Mouse (Mus musculus) heart, postnatal 4 days (tissue): ENCODE measurements at regions not wholly inside any gene's neighbourhood (a gene's known extent, or its start where the extent isn't known, plus 50 kb on each side); places are given as distances from the start of the nearest gene placed in this dataset.

Experiments used
- DNase-seq: peaks from one replicate; pipeline ENCODE4 v3.0.0; 2021

DNA sequence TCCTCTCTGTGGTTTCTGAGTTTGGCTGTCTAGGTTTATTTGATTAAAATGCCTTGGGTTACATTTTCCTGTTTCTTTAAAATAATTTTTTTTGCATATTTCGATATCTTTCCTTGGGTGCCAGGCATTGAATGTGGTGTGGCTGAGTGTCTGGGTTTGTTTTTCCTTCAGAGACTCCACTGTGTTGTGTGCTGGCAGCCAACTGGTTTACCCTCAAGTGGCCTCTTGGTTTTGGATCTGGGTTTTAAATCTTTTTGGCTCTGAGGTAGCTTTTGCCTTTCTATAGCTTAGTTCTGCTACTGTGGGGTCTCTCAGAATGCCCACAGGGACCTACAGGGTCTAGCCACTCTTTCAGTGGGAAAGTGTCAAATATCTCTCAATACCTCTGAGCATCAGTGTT lies 399.2 kb downstream of the Rps24 start:
- DNase-seq: no peak

DNA sequence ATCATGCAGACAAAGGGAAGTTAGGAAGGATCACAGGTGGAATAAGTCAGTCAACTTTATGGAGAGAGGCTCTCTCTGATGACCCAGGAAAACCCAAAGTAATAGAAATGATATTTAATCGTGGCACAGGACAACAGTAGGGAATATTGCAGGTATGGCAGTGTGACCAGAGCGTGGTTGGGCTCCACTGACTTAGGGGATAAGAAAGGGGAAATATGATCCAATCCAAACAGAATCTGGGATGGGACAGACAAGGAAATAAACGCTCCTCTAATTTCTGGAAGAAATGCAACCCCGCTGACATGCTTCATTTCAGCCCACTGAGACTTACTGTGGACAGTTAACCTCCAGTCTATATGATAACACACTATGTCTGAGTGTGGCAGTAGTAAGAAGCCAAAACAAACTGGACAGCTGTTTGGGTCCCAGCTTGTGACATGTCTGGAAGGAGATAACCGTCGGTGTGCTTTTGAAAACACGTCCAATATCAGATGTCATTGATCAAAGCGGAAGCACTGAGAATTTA lies 400.0 kb downstream of the Rps24 start:
- DNase-seq: no peak

DNA sequence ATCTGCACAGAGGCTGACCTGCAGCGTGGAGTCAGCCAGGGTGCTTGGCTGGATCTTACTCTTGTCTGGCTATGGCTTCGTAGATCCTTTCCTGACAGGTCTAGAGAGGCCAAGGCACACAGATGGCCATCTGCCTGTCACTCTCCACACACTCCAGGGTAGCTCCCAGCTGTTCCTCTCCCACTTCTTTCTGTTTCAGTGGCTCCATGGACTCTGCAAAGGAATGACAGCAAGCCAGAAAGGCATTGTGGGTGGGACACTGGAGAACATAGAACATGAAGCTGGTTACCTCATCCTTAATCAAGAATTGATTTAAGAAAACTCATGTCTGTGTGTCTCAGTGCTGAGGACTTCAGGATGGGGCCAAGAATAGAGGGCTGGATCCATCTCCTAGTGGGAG lies 403.9 kb downstream of the Rps24 start:
- no peak for DNase-seq

DNA sequence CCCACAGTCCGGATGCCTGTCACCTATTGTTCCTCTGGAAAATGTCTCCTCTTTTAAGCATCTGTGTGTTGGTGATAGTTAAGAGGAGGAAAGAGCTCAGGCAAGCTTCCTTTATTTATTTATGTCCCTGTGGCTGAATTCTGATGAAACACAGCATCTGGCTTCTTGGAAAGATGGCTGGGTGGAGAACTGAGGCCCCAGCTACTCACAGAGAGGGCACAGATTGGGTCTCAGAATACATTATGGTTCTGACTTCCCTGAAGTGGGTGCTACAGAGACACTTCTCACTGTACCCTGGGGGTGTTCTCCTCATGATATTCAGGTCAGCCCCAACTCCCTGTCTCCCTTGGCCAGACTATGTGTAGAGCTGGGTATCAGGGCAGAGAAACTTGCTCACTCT lies 408.3 kb downstream of the Rps24 start:
- DNase-seq: no peak

DNA sequence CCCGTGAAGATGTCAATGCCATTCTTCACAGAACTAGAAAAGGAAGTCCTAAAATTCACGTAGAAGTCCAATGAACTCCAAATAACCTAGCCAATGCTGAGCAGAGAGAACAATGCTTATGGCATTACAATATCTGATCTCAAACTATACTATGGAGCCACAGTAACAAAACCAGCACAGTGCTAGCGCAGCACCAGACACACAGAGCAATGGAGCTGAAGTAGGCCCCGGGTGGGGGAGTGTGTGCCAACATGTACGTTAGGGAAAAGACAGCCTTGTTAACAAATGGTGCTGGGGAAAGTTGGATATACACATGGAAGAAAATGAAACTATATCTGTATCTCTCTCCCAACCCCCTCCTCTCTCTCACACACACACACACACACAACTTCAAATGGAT lies 409.8 kb downstream of the Rps24 start:
- no peak for DNase-seq

DNA sequence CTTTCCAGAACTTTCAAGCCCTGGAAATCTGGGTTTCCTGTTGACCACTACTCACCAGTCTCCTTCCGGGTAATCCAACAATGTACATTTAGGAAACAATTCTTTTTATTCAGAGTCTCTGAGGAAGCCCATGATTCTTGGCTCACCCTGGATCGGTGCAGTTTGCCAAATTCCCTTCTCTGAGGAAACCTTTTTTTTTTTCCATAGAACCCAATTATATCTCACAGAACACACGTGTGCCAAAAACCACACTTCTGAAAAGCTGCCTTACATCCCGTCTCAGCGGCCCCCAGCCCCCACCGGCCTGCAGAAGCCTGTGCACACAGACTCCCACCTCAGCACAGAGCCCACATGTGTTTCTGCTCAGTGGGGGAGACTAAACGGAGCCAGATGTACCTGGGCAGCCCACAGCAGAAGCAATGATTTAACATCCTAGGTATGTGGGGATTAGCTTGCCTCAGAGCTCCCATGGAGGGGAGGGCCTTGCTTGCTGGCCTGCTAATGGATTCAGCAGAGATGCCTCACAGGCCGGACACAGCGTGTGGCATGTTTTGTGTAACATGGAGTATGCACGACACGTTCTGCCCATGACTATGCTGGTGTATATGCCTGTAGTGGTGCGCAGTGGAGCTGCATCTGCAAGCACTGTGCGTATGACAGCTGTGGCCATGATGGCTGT lies 413.7 kb downstream of the Rps24 start:
- peak; percentile 48 for DNase-seq

DNA sequence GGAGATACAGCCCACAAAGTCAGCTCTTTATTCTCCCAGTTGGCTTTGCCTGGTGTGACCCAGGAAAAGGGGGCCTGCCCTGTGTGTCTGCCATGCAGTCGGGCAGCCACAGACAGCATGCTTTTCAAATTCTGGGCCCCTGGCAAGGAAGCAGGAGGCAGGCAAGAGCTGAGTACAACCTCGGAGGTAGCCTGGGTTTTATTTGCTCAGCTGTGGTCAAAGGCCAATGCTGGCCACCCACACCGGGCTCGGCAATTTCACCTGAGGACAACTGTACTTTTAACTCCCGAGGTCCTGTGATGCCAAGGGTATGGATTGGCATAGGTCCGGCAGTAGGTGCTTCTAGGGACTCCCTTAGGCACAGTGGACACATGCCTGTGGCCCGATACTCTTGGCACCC lies 414.8 kb downstream of the Rps24 start:
- no peak for DNase-seq

DNA sequence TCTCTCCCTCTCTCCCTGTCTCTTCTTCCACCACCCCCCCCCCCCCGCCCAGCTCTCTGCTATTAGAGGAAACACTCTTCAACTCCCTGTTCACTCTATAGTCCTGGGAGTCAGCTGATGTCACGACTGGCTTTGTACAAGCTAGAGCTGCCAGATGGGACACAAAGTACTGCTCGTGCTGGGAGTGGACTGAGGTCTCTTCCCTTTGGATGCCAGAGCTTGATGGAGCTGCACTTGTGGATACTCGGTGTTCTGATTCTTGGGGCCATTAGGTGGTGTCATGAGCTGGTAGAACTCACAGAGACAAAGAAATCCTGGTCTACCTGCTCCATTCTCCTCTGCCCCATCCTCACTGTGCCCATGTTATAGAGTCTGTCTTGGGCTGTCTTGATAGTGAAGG lies 415.9 kb downstream of the Rps24 start:
- peak; percentile 44 for DNase-seq

DNA sequence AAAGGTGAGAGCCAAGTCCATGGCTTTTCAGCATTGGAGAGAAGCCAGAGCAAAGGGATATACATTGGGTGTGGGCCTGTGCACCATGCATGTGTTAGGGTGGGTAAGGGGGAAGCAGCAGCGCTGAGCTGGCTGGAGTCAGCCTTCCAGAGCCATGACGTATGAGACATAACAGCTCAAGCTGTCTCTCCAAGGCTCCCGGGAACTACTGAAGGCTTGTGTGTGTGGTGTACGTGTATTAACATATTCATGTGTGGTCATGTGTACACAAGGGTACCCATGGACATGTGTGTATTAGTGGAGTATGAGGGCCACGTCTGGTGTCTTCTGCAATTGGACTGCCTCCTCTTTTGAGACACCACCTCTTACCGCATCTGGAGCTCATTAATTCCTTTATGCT lies 417.8 kb downstream of the Rps24 start:
- DNase-seq: no peak

DNA sequence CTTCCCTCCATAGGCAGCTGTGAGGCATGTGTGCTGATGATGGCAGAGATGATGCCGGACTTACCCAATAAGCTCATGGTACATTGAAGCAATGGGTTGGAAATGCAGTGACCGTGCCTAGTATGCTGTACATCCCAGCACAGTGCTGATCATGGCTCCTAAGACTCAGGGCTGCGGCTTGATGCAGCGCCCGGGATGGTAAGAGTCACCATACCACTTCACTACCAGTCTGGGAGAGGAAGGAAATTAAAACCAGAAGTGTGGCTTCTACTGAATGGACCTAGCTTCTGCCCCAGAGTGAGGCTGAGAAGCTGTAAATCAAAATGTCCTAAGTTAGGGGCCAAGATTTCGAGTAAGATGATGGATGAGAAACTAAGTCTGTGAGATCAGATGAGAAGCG lies 420.0 kb downstream of the Rps24 start:
- no peak for DNase-seq

DNA sequence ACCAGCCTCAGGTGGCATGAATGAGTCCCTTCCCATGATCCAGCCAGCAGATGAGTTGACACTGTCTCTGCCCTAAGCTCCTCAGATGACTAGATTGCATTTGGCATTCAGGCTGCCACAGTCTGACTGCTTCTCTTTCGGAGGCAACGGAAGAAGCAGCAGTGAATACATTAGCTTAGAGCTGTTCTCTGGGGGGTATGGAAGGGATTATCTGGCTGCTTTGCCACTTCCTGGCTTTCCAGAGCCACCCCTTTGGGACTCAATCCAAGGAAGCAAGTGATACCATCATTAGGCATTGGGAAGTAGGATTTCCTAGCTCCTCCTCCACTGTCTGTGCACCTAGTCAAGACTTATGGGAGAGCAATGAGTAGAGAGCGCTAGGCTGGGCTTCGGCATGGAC lies 421.5 kb downstream of the Rps24 start:
- DNase-seq: no peak

DNA sequence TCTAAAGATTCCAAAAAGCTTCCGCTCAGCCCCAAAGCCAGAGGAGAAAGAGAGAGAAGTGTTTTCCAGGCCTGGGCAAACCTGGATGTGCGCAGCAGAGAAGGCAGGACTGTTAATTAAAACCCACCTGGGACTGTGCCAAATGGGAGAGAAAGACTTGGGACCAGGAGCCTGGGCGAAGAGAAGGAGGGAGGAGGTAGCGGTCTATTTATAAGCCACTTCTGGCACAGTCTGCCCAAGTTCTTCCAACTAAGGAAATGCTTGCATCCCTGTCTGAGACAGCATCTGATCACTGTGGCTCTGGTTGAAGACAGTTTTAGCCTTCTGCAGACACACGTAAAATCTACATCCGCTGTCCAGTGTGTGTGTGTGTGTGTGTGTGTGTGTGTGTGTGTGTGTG lies 424.7 kb downstream of the Rps24 start:
- DNase-seq: peak; percentile 21

DNA sequence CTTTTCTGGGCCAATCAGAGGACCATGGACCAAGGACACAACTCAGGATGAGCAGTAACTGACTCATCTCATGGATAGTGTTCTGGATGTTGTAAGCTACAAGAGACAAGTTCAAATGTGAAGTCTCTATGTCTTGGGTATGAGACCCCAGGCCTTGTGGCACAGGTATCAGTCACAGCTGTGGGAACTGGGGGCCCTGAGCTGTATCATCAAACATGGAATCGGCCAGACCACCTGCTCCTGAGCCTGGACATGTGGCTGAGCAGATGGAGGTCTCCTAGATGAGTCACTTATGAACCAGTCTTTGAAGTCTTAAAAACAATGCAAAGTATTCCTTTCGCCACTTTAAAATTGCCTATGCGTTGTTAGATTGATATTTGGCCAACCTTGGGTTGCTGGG lies 432.1 kb downstream of the Rps24 start:
- DNase-seq: no peak

DNA sequence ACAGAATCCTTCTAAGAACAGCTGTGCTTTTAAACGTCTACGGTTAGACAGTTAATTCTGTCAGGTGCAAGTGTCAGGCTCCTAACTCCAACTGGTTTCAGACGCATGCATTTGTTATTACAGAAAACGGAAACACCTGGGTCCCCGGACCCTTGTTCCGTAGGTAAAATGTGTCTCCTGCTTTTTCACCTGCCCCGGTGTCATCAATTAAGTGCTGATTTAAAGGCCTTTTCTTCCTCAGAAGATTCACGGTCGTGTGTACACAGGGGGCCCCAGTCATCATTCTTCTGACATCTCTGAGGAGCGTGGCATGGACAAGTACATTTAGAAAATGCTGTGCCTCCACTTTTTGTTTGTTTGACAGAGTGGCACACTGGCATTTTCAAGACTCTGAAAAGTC lies 435.1 kb downstream of the Rps24 start:
- DNase-seq: no peak

DNA sequence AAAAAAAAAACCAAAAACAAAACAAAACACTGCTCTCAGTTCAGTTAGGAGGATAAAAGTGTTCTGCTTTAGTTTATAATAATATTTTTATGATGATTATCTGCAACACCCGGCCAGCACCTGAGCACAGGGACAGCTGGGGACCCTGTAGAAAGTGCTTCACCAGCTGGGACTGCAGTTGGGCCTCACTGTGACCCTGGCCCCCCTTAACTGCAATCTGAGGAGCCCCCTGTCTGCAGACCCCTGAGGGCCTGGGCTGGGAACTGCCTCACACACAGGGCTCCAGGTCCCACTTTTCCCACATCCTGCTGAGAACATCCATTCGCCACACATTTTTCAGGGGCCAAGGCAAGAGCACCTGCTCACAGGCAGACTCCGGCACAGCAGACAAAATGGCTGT lies 437.6 kb downstream of the Rps24 start:
- no peak for DNase-seq

DNA sequence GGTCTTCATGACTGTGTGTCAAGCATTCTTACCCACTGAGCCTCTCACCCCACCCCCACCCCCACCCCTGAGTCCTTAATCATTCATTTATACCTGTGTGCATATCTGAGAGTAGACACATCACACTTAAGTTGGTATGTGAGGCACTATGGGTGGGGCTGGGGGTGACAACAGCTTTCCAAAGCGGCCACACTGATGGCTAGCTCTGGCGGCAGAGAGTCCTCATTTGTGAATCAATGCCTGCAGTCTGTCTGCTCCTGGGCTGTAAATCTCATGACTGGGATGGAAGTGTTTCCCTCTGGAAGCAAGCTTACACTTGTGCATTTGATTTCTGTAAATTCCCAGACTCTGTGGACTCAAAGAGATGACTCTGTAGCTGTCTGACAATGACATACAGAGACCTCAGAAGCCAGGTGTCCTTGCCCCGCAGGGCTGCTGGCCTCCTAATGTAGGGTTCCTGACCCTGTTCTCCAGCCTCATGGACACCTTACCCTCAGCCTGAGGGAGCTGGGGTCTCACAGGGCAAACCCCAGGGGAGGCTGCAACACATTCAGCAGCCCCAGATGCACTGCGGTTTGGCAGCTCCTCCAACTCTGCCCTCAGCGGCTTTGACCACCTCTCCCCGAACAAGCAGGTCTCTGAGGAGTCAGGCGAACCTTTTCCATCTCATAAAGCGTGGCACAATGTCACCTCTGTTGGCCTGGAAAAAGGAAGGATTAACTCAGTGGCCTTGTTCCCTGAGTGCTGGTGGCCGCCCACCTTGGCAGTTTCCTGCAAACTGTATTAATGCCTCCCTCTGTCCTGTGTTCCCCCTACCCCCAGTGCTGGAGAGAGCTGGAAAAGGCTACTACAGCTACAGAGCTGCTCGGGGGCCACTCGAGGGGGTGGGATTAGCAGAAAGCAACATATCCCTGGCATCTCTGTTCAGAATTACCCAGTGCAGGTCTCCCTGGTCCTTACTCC lies 439.4 kb downstream of the Rps24 start:
- DNase-seq: no peak

DNA sequence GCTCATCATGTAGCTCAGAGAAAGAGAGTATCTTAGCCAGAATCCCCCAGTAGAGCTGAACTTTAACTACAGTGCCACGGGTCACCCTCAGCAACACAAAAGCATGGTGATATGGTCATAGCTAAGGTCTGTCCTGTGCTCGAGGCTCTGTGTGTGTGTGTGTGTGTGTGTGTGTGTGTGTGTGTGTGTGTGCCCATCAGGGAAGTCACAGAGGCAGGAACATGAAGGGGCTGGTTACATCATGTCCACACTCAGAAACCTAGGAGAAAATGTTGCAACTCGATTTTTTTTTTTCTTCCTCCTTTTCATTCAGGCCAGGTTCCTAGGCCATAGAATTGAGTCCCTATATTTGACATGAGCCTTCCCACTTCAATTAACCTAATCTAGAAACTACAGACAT lies 441.8 kb downstream of the Rps24 start:
- DNase-seq: no peak

DNA sequence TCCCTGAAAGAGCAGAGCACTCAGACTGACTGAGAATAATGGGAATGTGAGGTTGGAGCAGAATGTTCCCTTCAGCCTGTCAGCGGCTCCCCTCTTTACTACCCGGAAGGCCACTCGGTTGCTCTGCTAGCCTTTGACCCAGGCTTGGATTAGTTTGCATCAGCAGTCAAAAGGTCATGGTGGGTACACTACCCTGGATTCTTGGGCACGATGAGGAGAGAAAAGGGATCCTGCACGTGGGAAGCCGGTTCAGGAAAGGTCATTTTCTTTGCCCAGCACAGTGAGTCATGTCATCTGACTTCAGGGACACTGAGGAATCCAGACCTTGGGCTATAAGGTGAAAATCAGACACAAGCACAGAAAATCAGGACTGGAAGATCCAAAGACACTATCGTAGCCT lies 443.3 kb downstream of the Rps24 start:
- DNase-seq: no peak

DNA sequence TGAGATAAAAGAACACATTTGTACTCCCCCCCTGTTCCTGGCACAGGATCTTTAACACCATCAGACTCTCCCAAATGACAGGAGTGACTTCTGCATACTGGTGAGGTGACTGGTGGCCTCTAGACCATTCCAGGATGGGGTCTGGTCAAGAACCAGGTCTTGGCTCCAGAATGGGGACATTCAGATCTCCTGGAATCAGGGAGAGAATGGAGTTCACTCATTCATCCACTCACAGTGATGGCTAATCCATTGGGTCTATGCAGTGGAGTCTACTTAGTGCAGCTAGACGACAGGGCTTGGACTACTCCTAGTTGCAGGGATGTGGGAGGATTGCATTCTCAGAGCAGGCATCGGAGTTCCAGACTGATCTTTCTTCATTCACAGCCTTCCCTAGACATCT lies 451.0 kb downstream of the Rps24 start:
- DNase-seq: no peak

DNA sequence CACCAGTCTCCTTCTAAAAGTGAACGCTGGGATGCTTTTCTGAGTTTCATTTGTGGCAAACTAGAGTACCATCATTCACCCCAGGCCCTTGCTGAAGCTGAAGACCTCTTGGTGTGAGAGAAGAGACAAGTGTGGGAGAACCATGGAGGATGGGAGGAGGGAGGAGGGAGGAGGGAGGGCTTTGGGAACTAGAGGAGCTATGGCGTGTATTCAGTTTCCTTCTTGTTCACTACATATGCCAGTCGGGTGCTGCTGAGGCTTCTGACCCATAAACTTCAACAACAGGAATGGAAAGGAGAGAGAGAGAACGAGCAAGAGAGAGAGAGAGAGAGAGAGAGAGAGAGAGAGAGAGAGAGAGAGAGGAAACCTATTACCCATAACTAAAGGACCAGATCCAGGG lies 452.1 kb downstream of the Rps24 start:
- no peak for DNase-seq

DNA sequence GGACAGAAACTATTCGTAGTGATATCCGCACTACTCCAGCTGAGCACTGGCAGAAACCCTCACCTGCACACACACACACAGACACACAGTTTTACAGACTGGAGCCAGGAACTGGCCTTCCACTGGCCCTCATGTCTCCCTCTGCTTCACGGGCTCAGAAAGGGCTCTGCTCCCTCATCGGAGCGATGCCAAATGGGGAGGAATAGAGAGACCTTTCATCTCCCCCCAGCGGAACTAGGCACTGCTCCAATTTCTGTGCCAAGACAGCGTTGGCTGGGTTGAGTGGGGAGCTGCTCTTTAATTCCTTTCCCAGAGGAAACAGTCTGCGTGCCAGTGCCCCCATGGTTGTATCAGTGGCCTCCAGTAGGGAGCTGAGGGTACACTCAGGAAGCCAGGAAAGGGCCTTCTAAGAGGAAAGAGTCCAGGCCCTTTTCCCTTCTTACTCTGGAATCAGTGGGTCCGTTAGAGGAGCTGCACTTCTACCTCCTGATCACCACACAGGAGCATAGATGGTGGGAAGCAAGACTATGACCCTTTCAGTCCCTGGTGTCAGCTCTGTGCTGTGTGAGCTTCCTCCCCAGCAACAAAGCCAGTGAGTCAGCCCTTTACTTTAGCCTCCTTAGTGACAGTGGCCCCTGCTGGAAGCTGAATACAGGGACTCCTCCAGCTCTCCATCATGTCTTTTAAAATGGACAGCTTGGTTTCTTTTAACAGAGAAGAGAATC lies 452.7 kb downstream of the Rps24 start:
- DNase-seq: peak; percentile 71

DNA sequence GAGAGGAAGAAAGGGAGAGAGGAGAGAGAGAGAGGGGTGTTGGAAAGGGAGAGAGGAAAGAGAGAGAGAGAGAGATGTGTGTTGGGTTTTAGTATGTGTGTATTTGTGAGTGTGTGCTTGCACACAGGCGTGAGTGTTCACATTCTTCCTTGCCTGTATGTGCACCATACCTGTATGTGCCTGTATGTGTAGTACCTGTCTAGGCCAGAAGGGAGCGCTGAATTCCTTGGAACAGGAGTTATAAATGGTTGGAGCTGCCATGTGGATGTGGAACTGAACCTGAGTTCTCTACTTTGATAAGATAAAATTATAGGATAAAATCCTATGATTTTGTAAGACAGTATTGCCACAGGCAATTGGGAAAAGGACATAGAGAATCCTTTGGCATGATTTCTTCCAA lies 458.8 kb downstream of the Rps24 start:
- no peak for DNase-seq

DNA sequence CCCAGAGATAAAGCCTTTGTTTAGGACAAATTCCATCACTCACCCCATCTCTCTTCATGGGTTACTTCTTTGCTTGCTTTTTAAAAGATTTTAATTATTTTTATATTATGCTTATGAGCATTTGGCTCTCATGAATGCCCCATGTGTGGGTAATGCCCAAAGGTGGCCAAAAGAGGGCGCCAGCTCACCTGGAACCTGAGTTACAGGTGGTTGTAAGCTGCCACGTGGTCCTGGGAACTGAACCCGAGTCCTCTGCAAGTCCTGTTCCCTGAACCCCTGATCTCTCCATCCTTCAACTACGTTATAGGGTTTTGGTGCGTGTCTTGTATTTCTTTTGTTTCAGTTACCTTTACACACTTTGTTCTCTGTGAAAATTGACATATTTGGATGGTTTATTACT lies 460.2 kb downstream of the Rps24 start:
- DNase-seq: no peak
